Mouse (Mus musculus): ENCODE measurements at regions not wholly inside any gene's neighbourhood (a gene's known extent, or its start where the extent isn't known, plus 50 kb on each side); places are given as distances from the start of the nearest gene placed in this dataset.

GRCm38 (mm10) chr15:97504325-97504724 lies 201.3 kb downstream of the Rpap3 start:
- DNase-seq (ENCODE audit: low read depth, low spot score), result no peak

- peak; percentile 40 for DNase-seq (ENCODE audit: low read depth, low spot score)
Measured at GRCm38 (mm10) chr15:97502056-97502455, 203.6 kb downstream of the Rpap3 start.

- no peak for DNase-seq (ENCODE audit: low read depth, low spot score)
Measured at GRCm38 (mm10) chr15:97501420-97501819, 204.2 kb downstream of the Rpap3 start.

- peak; percentile 67 for DNase-seq (ENCODE audit: low read depth, low spot score)
Measured at GRCm38 (mm10) chr15:97499821-97500385, 205.7 kb downstream of the Rpap3 start.

- peak; percentile 96 for DNase-seq (ENCODE audit: low read depth, low spot score)
Measured at GRCm38 (mm10) chr15:97499240-97499639, 206.4 kb downstream of the Rpap3 start.

- DNase-seq (ENCODE audit: low read depth, low spot score), result no peak
Measured at GRCm38 (mm10) chr15:97498375-97498774, 207.2 kb downstream of the Rpap3 start.

- no peak for DNase-seq (ENCODE audit: low read depth, low spot score)
Measured at GRCm38 (mm10) chr15:97496026-97496425, 209.6 kb downstream of the Rpap3 start.

GRCm38 (mm10) chr15:97493340-97493739 lies 212.3 kb downstream of the Rpap3 start:
- DNase-seq (ENCODE audit: low read depth, low spot score), result no peak

- DNase-seq (ENCODE audit: low read depth, low spot score), result no peak
Measured at GRCm38 (mm10) chr15:97491796-97492195, 213.8 kb downstream of the Rpap3 start.

GRCm38 (mm10) chr15:97487425-97487824 lies 218.2 kb downstream of the Rpap3 start:
- DNase-seq (ENCODE audit: low read depth, low spot score), result no peak

GRCm38 (mm10) chr15:97471986-97472779 lies 225.1 kb upstream of the Amigo2 start:
- DNase-seq (ENCODE audit: low read depth, low spot score), result no peak

- no peak for DNase-seq (ENCODE audit: low read depth, low spot score)
Measured at GRCm38 (mm10) chr15:97471476-97471875, 224.4 kb upstream of the Amigo2 start.

GRCm38 (mm10) chr15:97469684-97470344 lies 222.7 kb upstream of the Amigo2 start:
- DNase-seq (ENCODE audit: low read depth, low spot score), result no peak

- peak; percentile 19 for DNase-seq (ENCODE audit: low read depth, low spot score)
Measured at GRCm38 (mm10) chr15:97468732-97469683, 221.9 kb upstream of the Amigo2 start.

GRCm38 (mm10) chr15:97467781-97468485 lies 220.8 kb upstream of the Amigo2 start:
- peak; percentile 58 for DNase-seq (ENCODE audit: low read depth, low spot score)

- no peak for DNase-seq (ENCODE audit: low read depth, low spot score)
Measured at GRCm38 (mm10) chr15:97466906-97467465, 219.9 kb upstream of the Amigo2 start.

- no peak for DNase-seq (ENCODE audit: low read depth, low spot score)
Measured at GRCm38 (mm10) chr15:97466110-97466509, 219.0 kb upstream of the Amigo2 start.

- no peak for DNase-seq (ENCODE audit: low read depth, low spot score)
Measured at GRCm38 (mm10) chr15:97465366-97465765, 218.3 kb upstream of the Amigo2 start.

- no peak for DNase-seq (ENCODE audit: low read depth, low spot score)
Measured at GRCm38 (mm10) chr15:97464737-97465136, 217.7 kb upstream of the Amigo2 start.

GRCm38 (mm10) chr15:97462587-97462986 lies 215.5 kb upstream of the Amigo2 start:
- no peak for DNase-seq (ENCODE audit: low read depth, low spot score)

GRCm38 (mm10) chr15:97462006-97462405 lies 214.9 kb upstream of the Amigo2 start:
- DNase-seq (ENCODE audit: low read depth, low spot score), result no peak
